ENCODE assay signal across 8 mouse cellular contexts in genomic region chr4:135570152-135571036, GRCm38 (mm10). TPM values are rescaled to one million over a fixed set of nuclear protein-coding genes. Genes with fewer than 3 reads are reported as not detected.
DNase-seq lines count a peak whose midpoint lies in the region; ATAC-seq and TF ChIP-seq lines count a peak whose summit lies in the region.
"Had no signal": no experiment of that assay in that cellular context is flagged by ENCODE, and none has a peak within 500 bp of the region (broad histone marks: within the 10 kb centered on the region; RNA-seq: fewer than 3 reads in every experiment).

No protein-coding gene starts in this region.

- H3K27ac ChIP-seq in MEL (ENCODE audit: control insufficient read depth, low read depth, low read length), result no peak overlapping the region
- 0 out of 2 replicates have a peak overlapping the region, but pooled peaks have one; percentile 31 for H3K27ac ChIP-seq in forebrain, embryonic 11.5 days (ENCODE audit: low read depth, low read length)
- H3K27ac ChIP-seq in lung, embryonic 15.5 days, result peak overlapping the region; percentile 46; the same call in 1 of the 2 replicates
- no peak overlapping the region for H3K27ac ChIP-seq in small intestine, adult 2 months (ENCODE audit: insufficient read depth, low read depth, low read length)
- H3K27ac ChIP-seq: macrophage had no signal

- TF ChIP-seq CTCF in MEL (IDR thresholded peaks at IDR 0.05 in 2 of 3, conservative IDR thresholded peaks at IDR 0.05 in 1 of 3; ENCODE audit: control insufficient read depth in 1 of 3, insufficient read depth in 1 of 3, low read depth in 2 of 3, low read length in 3 of 3, poor library complexity in 1 of 3, severe bottlenecking in 1 of 3), result no peak
- no peak for TF ChIP-seq CTCF in small intestine, adult 2 months (IDR thresholded peaks at IDR 0.05; ENCODE audit: extremely low read depth, insufficient read length, insufficient replicate concordance, low read depth, low read length)

- no peak for TF ChIP-seq POLR2A in MEL (IDR thresholded peaks at IDR 0.05; ENCODE audit: control insufficient read depth in 1 of 2, insufficient read depth in 1 of 2, low read depth in 1 of 2, low read length in 2 of 2, poor library complexity in 1 of 2)
- TF ChIP-seq POLR2A in small intestine, adult 2 months (IDR thresholded peaks at IDR 0.05; ENCODE audit: low read depth, low read length), result no peak

- peaks cover 3 to 25% of the 10 kb centered on the region in 2 experiments; a peak in 3 of 4 replicates for H3K4me1 ChIP-seq in MEL (ENCODE audit: control insufficient read depth in 1 of 2, insufficient read depth in 2 of 2, low read length in 2 of 2)
- H3K4me1 ChIP-seq in forebrain, embryonic 11.5 days (replicated peaks; ENCODE audit: control insufficient read depth, insufficient read depth, low read length), result peaks cover 36% of the 10 kb centered on the region
- peaks cover 55% of the 10 kb centered on the region for H3K4me1 ChIP-seq in lung, embryonic 15.5 days
- peaks cover 41% of the 10 kb centered on the region for H3K4me1 ChIP-seq in small intestine, adult 2 months (ENCODE audit: control insufficient read depth, insufficient read depth, insufficient read length, low read length)

- 9% methylated on average over 32 of the region's 32 CpGs for WGBS in forebrain, embryonic 11.5 days
- WGBS in lung, embryonic 15.5 days, result 12% methylated on average over 32 of the region's 32 CpGs
- 19% methylated on average over 32 of the region's 32 CpGs for WGBS in small intestine, adult 2 months

- DNase-seq in CD4-positive, CD25-positive, alpha-beta regulatory T cell, adult 2 months (ENCODE audit: low read depth, low spot score), result peak; percentile 72
- peak; percentile 80 for DNase-seq in MEL (ENCODE audit: low read depth, low spot score)
- DNase-seq in forebrain, embryonic 11.5 days (ENCODE audit: low spot score), result peak; percentile 88
- peak; percentile 47 for DNase-seq in kidney, adult 18-20 months
- no peak for DNase-seq in frontal cortex, postnatal 14 days (ENCODE audit: low spot score in 2 of 2)

- ATAC-seq in forebrain, embryonic 11.5 days (replicated peaks; ENCODE audit: low FRiP score), result peak; percentile 59
- peak; percentile 39 for ATAC-seq in lung, embryonic 15.5 days (ENCODE audit: borderline replicate concordance, extremely low read depth, low FRiP score, low TSS enrichment)

- no peaks in the 10 kb centered on the region for H3K79me2 ChIP-seq in MEL (ENCODE audit: control insufficient read depth, insufficient read depth, low read length, poor library complexity)

- H3K27me3 ChIP-seq in MEL (ENCODE audit: control insufficient read depth in 1 of 2, insufficient read depth in 2 of 2, low read length in 2 of 2), result peaks cover 0 to 2% of the 10 kb centered on the region in 2 experiments; a peak in 1 of 4 replicates
- H3K27me3 ChIP-seq in forebrain, embryonic 11.5 days (ENCODE audit: control insufficient read depth, insufficient read depth, low read length), result peaks cover 43% of the 10 kb centered on the region
- H3K27me3 ChIP-seq in lung, embryonic 15.5 days, result peaks cover 70% of the 10 kb centered on the region
- H3K27me3 ChIP-seq in small intestine, adult 2 months (ENCODE audit: control insufficient read depth, insufficient read depth, low read length), result 0 out of 2 replicates have a peak, but pooled peaks cover 3% of the 10 kb centered on the region

- H3K9me3 ChIP-seq in MEL (replicated peaks; ENCODE audit: insufficient read depth, low read length), result no peaks in the 10 kb centered on the region
- H3K9me3 ChIP-seq in forebrain, embryonic 11.5 days (ENCODE audit: control insufficient read depth, low read length), result no peaks in the 10 kb centered on the region
- H3K9me3 ChIP-seq in lung, embryonic 15.5 days, result no peaks in the 10 kb centered on the region

- peaks cover 0 to 11% of the 10 kb centered on the region in 2 experiments; a peak in 2 of 4 replicates for H3K36me3 ChIP-seq in MEL (ENCODE audit: control insufficient read depth in 1 of 2, insufficient read depth in 2 of 2, low read length in 2 of 2)
- H3K36me3 ChIP-seq in forebrain, embryonic 11.5 days (ENCODE audit: control insufficient read depth, insufficient read depth, low read length), result no peaks in the 10 kb centered on the region
- H3K36me3 ChIP-seq in lung, embryonic 15.5 days, result no peaks in the 10 kb centered on the region
- no peaks in the 10 kb centered on the region for H3K36me3 ChIP-seq in small intestine, adult 2 months (ENCODE audit: control insufficient read depth, insufficient read depth, low read length)

- no peak overlapping the region; the same call in 1 of the 2 replicates for H3K9ac ChIP-seq in MEL (ENCODE audit: control insufficient read depth, low read depth, low read length, poor library complexity, severe bottlenecking)
- peak overlapping the region; percentile 37 for H3K9ac ChIP-seq in forebrain, embryonic 11.5 days (ENCODE audit: low read length)
- H3K9ac ChIP-seq in lung, embryonic 15.5 days, result peak overlapping the region; percentile 38

- peak in 1 of 2 experiments; percentile 43; a peak in 2 of 4 replicates for TF ChIP-seq EP300 in MEL (IDR thresholded peaks at IDR 0.05; ENCODE audit: low read depth in 1 of 2, low read length in 2 of 2)

- H3K4me2 ChIP-seq in forebrain, embryonic 11.5 days (ENCODE audit: low read depth, low read length, severe bottlenecking), result peak overlapping the region; percentile 51
- H3K4me2 ChIP-seq in lung, embryonic 15.5 days, result peak overlapping the region; percentile 66

- H3K4me3 ChIP-seq in MEL (ENCODE audit: control insufficient read depth in 1 of 2, insufficient read depth in 1 of 2, low read depth in 2 of 2, low read length in 2 of 2), result peak overlapping the region; percentile 24 to 28; a peak in 3 of 4 replicates
- peak overlapping the region; percentile 24 for H3K4me3 ChIP-seq in forebrain, embryonic 11.5 days (ENCODE audit: low read depth, low read length)
- H3K4me3 ChIP-seq in lung, embryonic 15.5 days, result peak overlapping the region; percentile 32
- peak overlapping the region; percentile 34 for H3K4me3 ChIP-seq in small intestine, adult 2 months (ENCODE audit: low read depth, low read length)

- no peak for TF ChIP-seq RAD21 in MEL (IDR thresholded peaks at IDR 0.05; ENCODE audit: low read depth, low read length)

TF ChIP-seq in MEL, 35 proteins besides CTCF, POLR2A, EP300 and RAD21:
- TF ChIP-seq MAZ (IDR thresholded peaks at IDR 0.05; ENCODE audit: low read depth, low read length) (peak; percentile 72; the same call in 1 of the 2 replicates), BHLHE40 (IDR thresholded peaks at IDR 0.05; ENCODE audit: borderline replicate concordance, low read depth, low read length) (peak; percentile 19; the same call in 1 of the 2 replicates), TBP (IDR thresholded peaks at IDR 0.05; ENCODE audit: low read depth, low read length) (no peak), UBTF (IDR thresholded peaks at IDR 0.05; ENCODE audit: borderline replicate concordance, insufficient read depth, low read depth, low read length) (no peak), MYC (IDR thresholded peaks at IDR 0.05; ENCODE audit: low read depth, low read length) (no peak), NRF1 (IDR thresholded peaks at IDR 0.05; ENCODE audit: insufficient read depth, low read depth, low read length, poor library complexity, severe bottlenecking) (no peak), CHD1 (IDR thresholded peaks at IDR 0.05; ENCODE audit: low read depth, low read length) (no peak), JUND (IDR thresholded peaks at IDR 0.05; ENCODE audit: low read depth, low read length) (no peak), NELFE (IDR thresholded peaks at IDR 0.05; ENCODE audit: low read depth, low read length) (no peak), SIN3A (IDR thresholded peaks at IDR 0.05; ENCODE audit: low read length) (peak; percentile 79), ZMIZ1 (IDR thresholded peaks at IDR 0.05; ENCODE audit: low read depth, low read length) (no peak), SMC3 (IDR thresholded peaks at IDR 0.05; ENCODE audit: low read depth, low read length) (no peak), TAL1 (IDR thresholded peaks at IDR 0.05; ENCODE audit: low read length) (no peak), RCOR1 (IDR thresholded peaks at IDR 0.05; ENCODE audit: low read depth, low read length) (no peak), KAT2A (conservative IDR thresholded peaks at IDR 0.05; ENCODE audit: low read depth, low read length) (no peak), ETS1 (IDR thresholded peaks at IDR 0.05; ENCODE audit: low read depth, low read length) (peak; percentile 40; the same call in 1 of the 2 replicates), MYB (IDR thresholded peaks at IDR 0.05; ENCODE audit: low read depth, low read length) (no peak), CHD2 (IDR thresholded peaks at IDR 0.05; ENCODE audit: low read length) (no peak), HCFC1 (IDR thresholded peaks at IDR 0.05; ENCODE audit: low read depth, low read length) (peak; percentile 44; the same call in 1 of the 2 replicates), ZNF384 (IDR thresholded peaks at IDR 0.05; ENCODE audit: low read depth, low read length) (no peak)

RNA-seq across cellular contexts. Expression of gene Grhl3, which starts 3.0 kb away (rescaled TPM):
- not detected in 2 replicates for total RNA-seq in MEL (2012; rRNA removed)
- not detected for polyA plus RNA-seq in MEL (2012; ENCODE audit: insufficient read depth in 1 of 2, insufficient read length in 2 of 2, low read depth in 1 of 2, low replicate concordance in 2 of 2, missing spikeins in 1 of 2)
- polyA plus RNA-seq in forebrain, embryonic 11.5 days (2014; fragmentation: Nextera tagmentation; extraction: Ambion mirVana), result 3.9 and 4.5 TPM in 2 replicates
- 4.3 and 4.8 TPM in 2 replicates for polyA plus RNA-seq in lung, embryonic 15.5 days (2015; fragmentation: Nextera tagmentation; extraction: Ambion mirVana)
- 0.14 and 0.19 TPM in 2 replicates for polyA plus RNA-seq in small intestine, adult 2 months (2012; rRNA removed)
- polyA plus RNA-seq: macrophage had no signal

Comparison
In these comparisons a context has a peak if more than half of its experiments do, and no peak if none do; other contexts are left out.
1. DNase-seq: peak in CD4-positive, CD25-positive, alpha-beta regulatory T cell, adult 2 months (single experiment), MEL (single experiment), forebrain, embryonic 11.5 days (single experiment) and kidney, adult 18-20 months (single experiment); none in frontal cortex, postnatal 14 days (0 of 2).
2. H3K27ac ChIP-seq: peak in forebrain, embryonic 11.5 days (single experiment) and lung, embryonic 15.5 days (single experiment); none in MEL (single experiment) and small intestine, adult 2 months (single experiment).
3. Peak in every context shown above with its lines, with median percentiles within 50 percentile points of each other: H3K4me3 ChIP-seq.